Mouse (Mus musculus): ENCODE data around the gene Cfp. TPM values are rescaled to one million over a fixed set of nuclear protein-coding genes. Genes with fewer than 3 reads are reported as not detected.

Gene Cfp
- total RNA-seq (2021) = 1 to 10 TPM; 5.7 to 7.3 TPM

GRCm38 (mm10) chrX:20931364-20931763 is at the start of gene Cfp:
Gene Cfp (minus strand): TSS chrX:20931555.
- no peak for DNase-seq
- intact Hi-C loops (cut with DNase I) = no loop called here

- DNase-seq = no peak
- intact Hi-C loops (cut with DNase I) = no loop called here
These were observed 49.5 kb upstream of the Cfp start for GRCm38 (mm10) chrX:20980901-20981300.

- DNase-seq = peak; percentile 90 to 92
- intact Hi-C loops (cut with DNase I) = no loop called here
These were observed 30.4 kb upstream of the Cfp start, which contains the start of gene Uxt for GRCm38 (mm10) chrX:20961477-20962378. Gene Uxt (minus strand): TSS chrX:20962017.

- peak; percentile 89 to 90 for DNase-seq
- intact Hi-C loops (cut with DNase I) = no loop called here
These were observed 19.0 kb upstream of the Cfp start, which contains the start of gene Elk1 for GRCm38 (mm10) chrX:20950191-20950880. Gene Elk1 (minus strand): TSS chrX:20950608.

- peak; percentile 44 to 64 for DNase-seq
- intact Hi-C loops (cut with DNase I) = loop anchor here (1.0 to 5.0 kb wide), 3 partner anchors 99 to 284 kb away; no protein-coding TSS in a partner anchor
These were observed 14.7 kb upstream of the Cfp start for GRCm38 (mm10) chrX:20946055-20946454.

GRCm38 (mm10) chrX:20931963-20932362 is 608 bp upstream of the Cfp start:
- intact Hi-C loops (cut with DNase I) = no loop called here
- DNase-seq = peak; percentile 11 to 12

GRCm38 (mm10) chrX:20929859-20930258 is 1.5 kb downstream of the Cfp start:
- intact Hi-C loops (cut with DNase I) = no loop called here

GRCm38 (mm10) chrX:20924976-20925375 is 6.4 kb downstream of the Cfp start:
- intact Hi-C loops (cut with DNase I) = no loop called here

More at GRCm38 (mm10) chrX:20929859-20930258, 1.5 kb downstream of the Cfp start:
- DNase-seq = no peak

GRCm38 (mm10) chrX:20923506-20923905 is 7.8 kb downstream of the Cfp start:
- intact Hi-C loops (cut with DNase I) = no loop called here
- no peak for DNase-seq

More at GRCm38 (mm10) chrX:20924976-20925375, 6.4 kb downstream of the Cfp start:
- DNase-seq = no peak

- intact Hi-C loops (cut with DNase I) = no loop called here
- no peak for DNase-seq
These were observed 10.0 kb downstream of the Cfp start for GRCm38 (mm10) chrX:20921366-20921765.

- intact Hi-C loops (cut with DNase I) = no loop called here
- DNase-seq = peak; percentile 76
These were observed 10.5 kb downstream of the Cfp start, which contains the start of gene Syn1 for GRCm38 (mm10) chrX:20920844-20921364. Gene Syn1 (minus strand): TSS chrX:20921004.

GRCm38 (mm10) chrX:20920249-20920843 is 11.0 kb downstream of the Cfp start:
- no peak for DNase-seq
- intact Hi-C loops (cut with DNase I) = no loop called here

- intact Hi-C loops (cut with DNase I) = no loop called here
These were observed 16.3 kb downstream of the Cfp start for GRCm38 (mm10) chrX:20915075-20915474.

GRCm38 (mm10) chrX:20913726-20914125 is 17.6 kb downstream of the Cfp start:
- DNase-seq = no peak
- intact Hi-C loops (cut with DNase I) = no loop called here

More at GRCm38 (mm10) chrX:20915075-20915474, 16.3 kb downstream of the Cfp start:
- DNase-seq = no peak

- intact Hi-C loops (cut with DNase I) = no loop called here
- DNase-seq = no peak
These were observed 21.3 kb downstream of the Cfp start for GRCm38 (mm10) chrX:20910074-20910473.

Other genes with a start within 250 kb of the Cfp start
- gene Cdk16, start 243.6 kb downstream of the Cfp start, total RNA-seq (2021) = 100 to 1,000 TPM; 169 to 183 TPM
- gene Usp11, start 227.6 kb downstream of the Cfp start, total RNA-seq (2021) = 10 to 100 TPM; 10.8 to 11.0 TPM
- gene Araf, start 133.7 kb downstream of the Cfp start, total RNA-seq (2021) = 10 to 100 TPM; 84.4 to 85.1 TPM
- 10 to 100 TPM; 15.4 to 16.4 TPM for gene Timp1, start 61.4 kb downstream of the Cfp start, total RNA-seq (2021)
- under 1 TPM; 0.36 to 0.40 TPM for gene Syn1, start 10.6 kb downstream of the Cfp start, total RNA-seq (2021)
- gene Elk1, start 19.1 kb upstream of the Cfp start, total RNA-seq (2021) = 10 to 100 TPM; 11.4 to 11.8 TPM
- gene Uxt, start 30.5 kb upstream of the Cfp start, total RNA-seq (2021) = 10 to 100 TPM; 33.4 to 36.7 TPM
- gene Zfp182, start 130.8 kb upstream of the Cfp start, total RNA-seq (2021) = 1 to 10 TPM; 4.7 to 5.4 TPM
- gene Spaca5, start 136.9 kb upstream of the Cfp start, total RNA-seq (2021) = not detected
- gene Zfp300, start 158.0 kb upstream of the Cfp start, total RNA-seq (2021) = under 1 TPM; 0.57 to 0.92 TPM
- not detected for gene Ssxa1, start 184.3 kb upstream of the Cfp start, total RNA-seq (2021)
- not detected for gene Gm21876, start 244.1 kb upstream of the Cfp start, total RNA-seq (2021)

All from heart, postnatal 10 days (tissue).